Mouse (Mus musculus): ENCODE data around the gene Gm20388.

The Gm20388 gene

DNA sequence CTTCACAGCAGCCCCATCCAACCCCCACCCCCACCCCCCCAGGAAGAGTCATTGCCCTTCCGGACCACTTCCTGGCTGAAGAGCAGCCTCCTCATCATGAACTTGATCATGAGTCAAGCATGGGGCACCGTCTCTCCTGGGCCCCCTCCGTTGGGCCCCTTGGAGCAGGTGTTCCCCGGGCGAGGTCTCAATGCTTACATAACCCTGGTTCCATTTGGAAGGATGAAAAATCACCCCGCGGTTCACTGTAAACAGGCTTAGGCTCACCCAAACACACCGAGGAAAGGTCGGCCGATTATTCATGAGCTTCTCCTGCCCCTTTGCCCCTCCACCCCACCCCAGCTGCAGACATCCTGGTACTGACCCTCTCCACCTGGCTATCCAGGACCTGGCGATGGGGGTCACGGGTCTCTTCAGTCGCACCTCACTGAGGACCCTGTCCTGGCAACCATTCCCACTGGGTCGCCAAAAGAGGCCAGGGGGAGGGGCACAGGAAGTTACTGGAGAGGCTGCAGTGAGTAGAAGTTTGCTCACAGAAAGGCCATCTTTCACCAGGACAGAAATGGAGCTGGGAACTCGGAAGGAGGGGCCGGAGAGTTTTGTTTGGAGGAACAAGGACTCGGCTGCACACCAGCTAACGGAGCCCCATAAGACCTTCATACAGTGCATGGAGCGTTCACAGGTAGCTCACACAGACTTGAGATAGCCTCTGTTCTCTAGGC lies 1133.2 kb downstream of the Gm20388 start:
- DNase-seq (ENCODE audit: low spot score in 2 of 2): no peak

DNA sequence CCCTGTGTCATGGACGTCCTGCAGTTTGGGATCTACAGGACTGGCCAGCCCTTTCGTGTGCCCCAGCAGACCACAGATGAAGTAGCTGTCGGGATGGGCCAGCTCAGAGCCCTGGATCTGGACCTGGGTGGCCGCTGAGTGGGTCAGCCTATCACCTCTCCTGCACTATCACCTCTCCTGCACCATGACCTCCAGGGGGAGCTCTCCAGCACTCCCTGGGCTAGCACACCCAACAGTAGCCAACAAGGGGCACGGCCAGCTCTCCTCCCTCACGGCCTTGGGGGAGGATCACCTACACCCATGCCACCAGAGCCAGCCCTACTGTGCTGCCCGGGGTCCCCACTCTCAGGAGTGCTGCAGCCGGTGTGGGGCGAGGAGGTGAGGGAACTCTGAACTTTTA lies 1136.8 kb downstream of the Gm20388 start:
- DNase-seq (ENCODE audit: low spot score in 2 of 2): no peak

DNA sequence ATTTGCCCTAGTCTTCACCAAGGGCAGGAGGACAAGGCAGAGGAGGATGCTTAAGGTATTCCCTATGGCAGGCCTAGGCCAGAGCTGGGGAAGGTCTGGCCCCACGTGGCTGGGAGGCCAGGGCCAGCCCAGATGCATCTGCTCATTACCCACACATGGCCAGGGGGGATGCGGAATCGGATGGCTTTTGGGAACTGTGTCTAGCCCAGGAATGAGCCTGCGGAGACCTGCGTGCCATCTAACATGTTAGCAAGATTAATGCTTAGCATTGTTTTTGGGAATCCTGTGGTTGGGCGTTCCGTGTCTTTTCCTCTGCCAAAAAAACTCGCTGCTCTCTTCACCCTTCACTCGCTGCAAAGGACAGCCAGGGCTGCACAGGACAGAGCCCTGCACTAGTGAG lies 1147.4 kb downstream of the Gm20388 start:
- no peak for DNase-seq (ENCODE audit: low spot score in 2 of 2)

DNA sequence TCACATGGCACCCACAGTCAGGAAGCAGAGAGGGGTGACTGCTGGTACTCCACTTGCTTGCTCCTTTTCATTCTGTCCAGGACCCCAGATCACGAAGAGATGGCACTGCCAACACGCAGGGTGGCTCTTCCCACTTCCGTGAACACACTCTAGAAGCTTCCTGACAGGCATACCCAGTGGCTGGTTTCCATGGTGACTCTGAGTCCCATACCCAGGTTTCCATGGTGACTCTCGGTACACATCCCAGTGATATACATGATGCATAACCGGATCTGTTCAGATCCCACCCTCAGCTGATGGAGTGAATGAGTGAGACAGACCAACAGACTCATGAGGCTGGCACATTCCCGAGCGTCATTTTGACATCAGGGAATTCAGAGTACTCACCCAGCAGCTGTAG lies 1148.5 kb downstream of the Gm20388 start:
- peak in 1 of 2 experiments; percentile 52 for DNase-seq (ENCODE audit: low spot score in 2 of 2)

DNA sequence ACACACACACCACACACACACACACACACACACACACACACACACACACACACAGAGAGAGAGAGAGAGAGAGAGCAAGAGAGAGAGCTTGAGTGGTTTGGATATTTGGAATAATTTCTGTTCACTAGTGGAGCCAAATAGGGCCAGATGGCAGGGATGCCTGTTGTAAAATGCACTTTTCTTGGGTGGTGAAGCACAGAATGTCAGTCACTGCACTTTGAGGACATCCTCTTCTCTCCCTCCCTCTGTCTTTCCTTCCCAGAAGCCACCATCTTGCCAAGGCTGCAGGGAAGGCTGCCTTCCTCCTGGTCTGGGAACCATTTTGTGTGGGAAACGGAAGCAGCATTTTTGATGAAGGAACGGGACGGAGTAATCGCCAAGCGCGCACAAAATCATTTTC lies 1151.9 kb downstream of the Gm20388 start:
- no peak for DNase-seq (ENCODE audit: low spot score in 2 of 2)

DNA sequence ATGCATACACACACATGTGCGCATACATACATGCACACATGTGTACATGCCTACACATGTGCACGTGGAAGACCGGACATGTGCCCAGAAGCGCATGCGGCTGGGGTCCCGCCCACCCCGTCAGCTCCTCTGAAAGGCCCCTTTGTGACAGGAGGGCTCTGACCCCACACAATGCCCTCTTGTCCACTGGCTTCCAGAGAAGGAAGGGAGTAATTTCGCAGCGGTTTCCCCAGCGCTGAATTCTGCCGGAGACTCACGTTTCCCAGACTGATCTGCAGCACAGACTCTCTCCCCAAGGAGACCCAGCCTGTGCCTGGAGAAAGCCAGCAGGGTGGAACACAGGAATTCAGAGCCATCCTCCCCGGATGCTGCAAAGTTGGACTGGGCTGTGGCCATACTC lies 1153.0 kb downstream of the Gm20388 start:
- no peak for DNase-seq (ENCODE audit: low spot score in 2 of 2)

DNA sequence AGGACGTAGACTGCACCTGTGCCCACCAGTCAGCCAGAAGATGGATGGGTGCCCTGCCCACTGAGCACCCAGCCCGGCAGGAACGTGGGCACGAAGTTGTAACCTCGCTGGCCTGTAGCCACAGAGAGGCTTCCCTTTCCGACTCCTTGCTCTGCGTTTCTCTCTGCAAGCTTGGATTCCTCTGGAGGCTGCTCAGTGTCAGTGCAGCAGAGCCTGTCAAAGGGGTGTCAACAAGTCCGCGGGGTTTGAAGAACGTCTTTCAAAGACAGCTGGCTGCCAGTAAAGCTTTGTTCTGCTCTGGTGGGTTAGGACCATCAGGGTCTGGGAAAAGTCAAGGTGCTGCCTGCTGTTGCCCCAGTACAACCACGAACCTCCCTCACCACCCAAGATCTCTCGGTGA lies 1160.8 kb downstream of the Gm20388 start:
- DNase-seq (ENCODE audit: low spot score in 2 of 2): no peak

DNA sequence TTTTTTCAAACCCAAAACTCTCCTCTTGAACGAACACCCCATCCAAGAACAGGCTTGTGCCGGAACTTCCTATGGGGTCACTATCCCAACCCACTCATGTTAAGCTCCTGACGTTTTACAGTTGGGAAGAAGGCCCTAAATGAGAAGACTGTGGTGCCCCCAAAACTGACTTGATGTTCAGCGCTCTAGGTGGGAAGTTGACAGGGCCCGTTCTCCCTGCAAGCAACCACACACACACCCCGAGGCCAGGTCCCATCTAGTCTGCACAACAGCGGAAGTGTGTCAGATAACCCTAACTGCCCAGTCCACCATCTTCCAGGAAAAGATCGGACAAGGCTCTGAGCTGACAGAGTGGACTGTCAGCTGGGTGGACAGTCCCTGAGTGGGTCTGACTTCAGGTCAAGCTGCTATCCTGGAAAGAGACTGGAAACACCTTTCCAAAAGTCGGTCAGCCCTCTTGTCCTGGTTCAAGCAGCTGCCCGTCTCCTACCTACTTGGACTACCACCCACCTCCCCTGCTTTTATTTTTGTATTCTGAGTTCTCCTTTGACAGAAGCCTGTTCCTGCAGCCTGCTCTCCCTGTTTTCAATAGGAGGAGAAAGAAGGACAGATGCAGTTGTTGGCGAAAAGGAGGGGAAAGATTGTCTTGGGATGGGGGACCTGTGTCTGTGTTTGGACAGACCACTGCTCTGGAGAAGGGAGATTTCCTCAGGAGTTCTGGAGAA lies 1161.9 kb downstream of the Gm20388 start:
- DNase-seq (ENCODE audit: low spot score in 2 of 2): no peak

DNA sequence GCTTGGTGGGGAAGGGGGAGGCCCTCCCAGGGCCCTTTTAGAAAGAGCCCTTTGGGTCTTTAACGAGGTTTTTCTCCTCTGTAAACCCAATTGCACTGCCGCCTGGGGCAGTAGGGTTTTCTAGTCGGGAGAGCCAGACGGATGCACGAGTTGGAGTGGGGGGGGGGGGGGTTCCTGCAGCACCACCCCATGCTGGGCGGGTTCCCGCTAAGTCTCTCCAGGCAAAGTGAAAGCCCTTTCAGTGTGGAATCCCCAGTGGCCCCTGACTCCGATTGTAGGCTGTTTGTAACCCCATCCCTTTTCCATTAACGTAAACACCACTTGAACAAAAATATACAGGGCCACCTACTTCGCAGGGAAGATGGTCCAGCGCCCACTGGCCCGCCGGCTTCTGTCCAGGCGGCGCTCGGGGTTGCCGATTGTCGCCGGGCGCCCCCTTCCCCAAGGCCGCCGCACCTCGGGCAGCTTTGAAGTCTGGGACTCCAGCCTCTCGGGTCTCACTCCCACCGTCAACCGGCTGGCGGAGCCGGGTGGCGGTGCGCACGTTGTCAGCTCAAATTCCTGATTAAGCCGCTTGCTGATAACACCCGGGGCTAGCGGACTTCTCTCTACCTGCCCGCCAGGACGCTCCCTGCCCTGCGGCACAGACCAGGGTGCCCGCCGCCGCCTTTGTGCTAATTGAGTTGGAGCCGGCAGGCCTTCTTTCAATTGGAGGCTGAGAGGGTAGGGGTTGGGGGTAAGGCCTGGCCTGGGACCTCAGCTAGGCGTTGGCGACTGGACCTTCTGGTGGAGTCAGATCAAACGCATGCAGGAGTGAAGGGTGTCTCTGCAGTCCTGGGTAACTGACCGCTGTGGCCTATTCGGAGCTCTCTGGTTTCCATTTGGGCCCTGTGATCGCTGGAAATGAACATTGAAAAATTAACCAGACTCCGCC lies 1162.8 kb downstream of the Gm20388 start:
- DNase-seq (ENCODE audit: low spot score in 2 of 2): no peak

DNA sequence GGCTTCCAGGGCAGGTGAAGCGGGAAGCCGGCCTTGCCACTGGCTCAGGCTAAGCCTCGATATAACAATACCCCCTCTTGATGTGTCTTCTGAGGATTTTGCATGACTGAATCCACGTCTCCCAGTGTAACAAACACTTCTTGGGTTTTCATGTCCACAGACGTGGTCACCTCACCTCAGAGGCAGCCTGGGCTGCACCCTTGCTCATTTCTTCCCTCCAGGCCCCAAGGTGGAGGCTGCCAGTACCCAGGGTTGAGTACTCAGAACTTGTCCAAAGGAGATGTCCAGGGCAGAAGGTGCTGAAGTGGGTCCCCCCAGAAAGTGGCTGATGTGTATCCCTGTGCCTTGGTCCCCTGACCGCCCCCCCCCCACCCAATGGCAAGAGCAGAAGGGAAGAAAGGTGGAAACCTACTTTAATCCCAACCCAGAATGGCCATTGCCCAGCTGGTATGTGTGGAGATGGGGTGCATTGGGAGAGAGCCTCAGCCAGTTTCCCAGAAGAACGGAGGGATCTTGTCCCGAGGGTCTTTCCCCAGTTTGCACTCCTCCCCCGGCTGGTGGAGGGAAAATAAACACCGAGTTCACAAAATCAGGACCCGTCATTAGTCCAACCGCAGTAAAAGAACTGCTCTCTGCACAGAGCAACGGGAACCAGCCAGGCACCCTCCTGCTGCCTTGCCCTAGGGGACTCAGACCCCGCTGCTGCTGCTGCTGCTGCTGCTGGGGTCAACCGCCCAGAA lies 1163.6 kb downstream of the Gm20388 start:
- DNase-seq (ENCODE audit: low spot score in 2 of 2): no peak

DNA sequence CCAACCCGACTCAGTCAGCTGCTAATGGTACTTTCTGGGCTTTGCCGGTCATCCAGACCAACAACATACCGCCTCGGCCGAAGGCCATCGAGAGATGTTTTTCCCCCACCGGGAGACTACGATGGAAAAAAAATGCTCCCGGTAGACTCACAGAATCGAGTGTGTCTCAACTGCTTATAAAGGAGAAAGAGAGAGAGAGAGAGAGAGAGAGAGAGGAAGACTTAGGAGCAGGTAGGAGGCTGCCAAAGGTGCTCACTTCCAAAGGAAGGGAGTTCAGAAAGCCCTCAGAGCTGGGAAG lies 1164.2 kb downstream of the Gm20388 start:
- no peak for DNase-seq (ENCODE audit: low spot score in 2 of 2)

DNA sequence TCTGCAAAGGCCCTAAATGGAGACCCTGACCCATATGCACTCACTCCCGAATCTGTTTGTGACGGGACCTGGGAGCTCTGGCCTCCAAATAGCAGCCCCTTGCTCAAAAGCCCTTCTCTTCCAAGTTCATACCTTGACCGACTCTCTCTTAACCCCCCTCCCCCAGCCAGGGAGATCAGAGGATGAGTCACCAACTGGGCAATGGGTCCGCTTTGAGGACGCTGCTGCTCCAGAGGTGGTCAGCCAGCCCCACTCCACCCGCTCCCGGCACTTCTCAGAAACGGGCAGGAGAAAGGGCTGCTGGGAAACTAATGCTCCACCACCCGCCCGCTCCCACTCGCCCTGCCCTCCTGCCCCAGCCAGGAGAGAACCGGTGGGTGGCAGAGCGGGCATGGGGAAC lies 1165.3 kb downstream of the Gm20388 start:
- DNase-seq (ENCODE audit: low spot score in 2 of 2): no peak

DNA sequence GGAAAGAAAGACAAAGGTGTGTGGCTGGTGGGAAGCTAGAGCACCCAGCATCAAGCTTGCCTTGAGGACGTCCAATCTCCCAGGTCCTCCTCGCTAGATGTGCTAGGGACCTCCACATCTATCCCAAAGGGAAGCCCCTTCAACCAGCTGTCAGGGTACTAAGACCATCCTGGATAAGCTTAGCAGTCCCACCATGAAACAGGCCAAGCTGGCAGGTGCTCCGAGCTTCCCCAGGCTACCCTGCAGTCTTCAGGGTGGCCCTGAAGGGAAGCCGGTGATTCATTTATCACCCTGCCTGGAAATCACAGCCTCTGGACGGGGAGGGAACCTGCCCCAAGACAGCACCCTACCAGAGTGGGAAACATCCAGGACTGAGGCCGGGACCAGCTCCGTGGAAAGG lies 1165.9 kb downstream of the Gm20388 start:
- DNase-seq (ENCODE audit: low spot score in 2 of 2): no peak

DNA sequence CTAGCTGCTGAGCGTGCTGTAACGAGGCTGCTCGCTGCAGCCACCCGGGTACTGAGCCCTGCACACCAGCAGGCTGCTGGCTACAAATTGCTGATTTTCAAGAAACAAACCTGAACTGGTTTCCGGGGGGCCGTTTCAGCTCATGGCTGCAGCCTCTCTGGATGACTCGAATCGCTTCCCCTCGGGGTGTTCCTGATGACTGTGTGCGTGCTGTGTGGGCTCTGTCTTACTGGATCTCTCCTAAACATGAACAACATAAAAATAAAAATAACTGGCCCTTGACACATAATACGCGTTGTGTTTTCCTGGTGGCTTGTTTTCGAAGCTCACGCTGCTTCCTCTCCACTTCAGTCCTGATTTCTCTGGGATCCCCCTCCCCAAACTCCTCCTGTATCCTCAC lies 1168.1 kb downstream of the Gm20388 start:
- no peak for DNase-seq (ENCODE audit: low spot score in 2 of 2)

DNA sequence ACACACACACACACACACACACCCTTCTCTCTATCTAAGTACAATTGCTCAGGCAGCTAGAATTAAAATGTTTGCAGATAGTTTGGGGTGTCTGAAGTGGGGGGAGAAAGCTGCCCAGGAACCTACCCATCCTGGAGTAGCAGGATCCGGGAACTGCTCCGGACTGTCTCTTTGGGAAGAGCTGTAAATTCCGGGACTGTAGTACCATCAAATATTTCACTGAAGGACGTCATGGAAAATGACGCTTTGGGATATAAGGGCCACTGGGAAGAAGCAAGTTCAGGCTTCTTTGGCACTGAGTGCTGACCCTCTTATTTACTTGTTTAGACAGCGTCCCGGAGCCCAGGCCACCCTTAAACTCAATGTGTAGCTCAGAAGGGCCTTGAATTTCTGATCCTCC lies 1168.6 kb downstream of the Gm20388 start:
- no peak for DNase-seq (ENCODE audit: low spot score in 2 of 2)

DNA sequence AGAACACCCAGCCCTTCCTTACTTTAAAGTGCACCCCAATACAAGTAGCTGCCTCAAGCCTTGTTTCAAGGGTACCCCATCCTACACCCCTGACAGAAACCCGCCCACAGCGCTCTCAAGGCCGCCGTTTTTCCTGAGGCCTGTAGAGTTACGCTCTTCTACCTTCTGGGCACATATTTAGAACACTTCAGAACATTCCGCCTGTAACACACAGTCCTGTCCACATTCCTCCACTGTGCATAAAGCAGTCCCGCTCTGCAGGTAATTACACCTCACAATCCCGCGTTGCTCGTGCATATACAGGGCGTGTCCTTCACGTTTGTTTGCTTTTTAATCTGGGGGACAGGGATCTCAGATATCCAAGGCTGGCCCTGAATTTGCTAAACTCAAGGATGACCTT lies 1169.3 kb downstream of the Gm20388 start:
- no peak for DNase-seq (ENCODE audit: low spot score in 2 of 2)

DNA sequence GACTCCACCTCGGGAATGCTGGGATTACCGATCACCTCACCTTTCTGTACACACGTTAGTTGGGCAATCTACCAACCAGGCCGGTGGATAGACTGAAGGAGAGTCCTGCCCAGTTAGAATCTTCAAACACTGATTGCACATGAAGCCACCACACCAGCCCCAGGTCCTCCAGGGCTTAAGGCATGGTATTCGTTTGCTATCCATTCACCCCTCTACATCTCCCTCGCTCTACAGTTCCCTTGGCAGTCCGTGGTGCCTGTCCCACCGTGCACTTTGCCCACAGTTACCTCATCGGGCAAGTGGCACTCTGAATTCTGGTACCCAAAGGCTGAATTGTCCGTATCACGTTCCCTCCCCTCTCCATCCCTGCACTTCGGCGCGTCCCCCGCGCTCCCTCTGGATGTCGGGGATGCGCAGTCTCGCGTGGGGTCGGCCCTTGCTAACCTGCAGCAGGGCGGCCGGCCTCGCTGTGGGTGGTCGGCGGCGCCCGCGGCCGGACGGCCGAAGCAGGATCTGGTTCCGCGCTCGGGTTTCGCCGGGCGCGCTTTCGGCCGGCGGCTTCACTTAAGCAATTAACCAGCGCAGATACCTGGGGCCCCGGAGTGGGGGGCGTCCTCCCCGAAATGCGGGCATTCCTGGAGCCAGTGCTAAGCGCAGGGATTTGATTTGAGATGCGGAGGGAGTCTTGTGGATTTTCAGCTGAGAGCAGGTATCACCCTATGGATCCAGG lies 1169.9 kb downstream of the Gm20388 start:
- no peak for DNase-seq (ENCODE audit: low spot score in 2 of 2)

DNA sequence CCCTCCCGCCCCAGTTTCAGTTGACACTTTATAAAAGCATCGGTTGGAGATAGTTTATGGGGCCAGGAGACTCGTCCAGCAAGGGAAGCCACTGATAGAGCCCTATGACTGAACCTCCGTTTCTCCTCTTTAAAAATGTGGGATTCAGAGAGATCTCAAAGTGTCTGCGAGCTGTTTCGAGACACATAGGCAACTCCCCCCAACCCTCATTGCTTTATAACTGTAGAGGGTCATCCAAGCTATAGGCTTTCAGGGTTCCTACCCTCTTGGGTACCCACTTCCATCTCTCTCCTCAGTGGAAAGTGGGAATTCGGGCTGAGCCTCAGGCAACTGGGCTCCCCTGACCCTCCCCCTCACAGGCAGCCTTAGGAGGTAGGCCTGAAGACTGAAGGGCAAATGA lies 1170.8 kb downstream of the Gm20388 start:
- DNase-seq (ENCODE audit: low spot score in 2 of 2): no peak

DNA sequence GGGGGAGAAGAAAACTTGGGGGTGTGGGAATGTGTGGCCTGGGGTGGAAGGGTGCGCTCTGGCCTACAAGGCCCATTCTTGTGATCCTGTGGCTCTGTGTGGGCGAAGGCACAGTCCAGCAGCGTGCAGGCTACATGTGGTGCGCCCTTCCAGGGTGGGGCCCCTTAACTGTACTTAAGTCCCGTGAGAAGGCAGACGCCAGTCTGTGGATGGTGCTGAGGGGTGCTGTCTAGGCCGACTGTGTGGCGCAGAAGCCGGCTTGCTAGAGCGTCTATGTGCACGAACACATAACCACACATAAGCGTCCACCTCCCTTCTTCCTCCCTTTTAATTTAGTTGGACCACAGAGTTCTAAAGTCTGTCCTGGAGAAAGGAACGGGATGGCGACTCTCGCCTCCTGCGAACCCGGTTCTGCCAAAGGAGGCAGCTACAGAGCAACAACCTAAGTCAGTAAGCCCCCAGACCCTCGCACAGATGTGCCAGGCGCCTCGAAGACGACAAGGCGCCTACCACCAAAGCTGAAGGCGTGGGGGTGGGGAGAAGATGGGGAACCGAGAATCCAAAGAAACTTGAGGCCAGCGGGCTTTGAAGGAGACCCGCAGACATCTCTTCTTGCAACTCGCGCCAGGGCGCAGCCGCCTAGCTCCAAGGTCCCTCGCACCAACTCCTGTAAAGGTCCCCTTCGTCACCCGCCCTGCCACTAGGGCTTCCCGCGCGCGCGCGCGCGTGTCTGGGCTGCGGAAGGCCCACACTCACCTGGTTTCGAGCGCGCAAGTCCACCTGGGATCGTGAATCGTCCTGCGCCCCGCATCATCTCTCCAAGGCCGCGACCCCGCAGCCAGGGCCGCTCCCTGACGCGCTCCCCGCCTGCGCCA lies 1171.8 kb downstream of the Gm20388 start:
- no peak for DNase-seq (ENCODE audit: low spot score in 2 of 2)
